Mouse (Mus musculus): ENCODE results near the gene Cdc37l1. TPM values are rescaled to one million over a fixed set of nuclear protein-coding genes. Genes with fewer than 3 reads are reported as not detected.

Gene Cdc37l1
- total and polyA plus RNA-seq, 3 experiments: 17.2 to 27.7 TPM; not detected in 1

- DNase-seq (ENCODE audit: low read depth, low spot score): peak; percentile 19
- H3K4me3 ChIP-seq (ENCODE audit: control insufficient read depth in 1 of 2, insufficient read depth in 1 of 2, low read depth in 2 of 2, low read length in 2 of 2): peak overlapping the region; percentile 69 to 96
- TF ChIP-seq ZKSCAN1 (IDR thresholded peaks at IDR 0.05; ENCODE audit: low read depth, low read length) (no peak), SIN3A (IDR thresholded peaks at IDR 0.05; ENCODE audit: low read length) (no peak), POLR2A (IDR thresholded peaks at IDR 0.05; ENCODE audit: control insufficient read depth in 1 of 2, insufficient read depth in 1 of 2, low read depth in 1 of 2, low read length in 2 of 2, poor library complexity in 1 of 2) (no peak), JUND (IDR thresholded peaks at IDR 0.05; ENCODE audit: low read depth, low read length) (no peak), CHD2 (IDR thresholded peaks at IDR 0.05; ENCODE audit: low read length) (no peak), GATA1 (IDR thresholded peaks at IDR 0.05; ENCODE audit: low read depth, low read length) (no peak), RCOR1 (IDR thresholded peaks at IDR 0.05; ENCODE audit: low read depth, low read length) (no peak), NELFE (IDR thresholded peaks at IDR 0.05; ENCODE audit: low read depth, low read length) (no peak), CTCF (IDR thresholded peaks at IDR 0.05 in 2 of 3, conservative IDR thresholded peaks at IDR 0.05 in 1 of 3; ENCODE audit: control insufficient read depth in 1 of 3, insufficient read depth in 1 of 3, low read depth in 2 of 3, low read length in 3 of 3, poor library complexity in 1 of 3, severe bottlenecking in 1 of 3) (no peak), MXI1 (IDR thresholded peaks at IDR 0.05; ENCODE audit: low read depth, low read length) (no peak), MAFK (IDR thresholded peaks at IDR 0.05; ENCODE audit: borderline replicate concordance, low read depth, low read length) (no peak), EP300 (IDR thresholded peaks at IDR 0.05; ENCODE audit: low read depth in 1 of 2, low read length in 2 of 2) (no peak), GABPA (IDR thresholded peaks at IDR 0.05; ENCODE audit: low read depth, low read length) (no peak), TCF12 (IDR thresholded peaks at IDR 0.05; ENCODE audit: low read depth, low read length) (no peak), ZMIZ1 (IDR thresholded peaks at IDR 0.05; ENCODE audit: low read depth, low read length) (no peak), TBP (IDR thresholded peaks at IDR 0.05; ENCODE audit: low read depth, low read length) (no peak), POLR2AphosphoS2 (IDR thresholded peaks at IDR 0.05; ENCODE audit: low read length) (no peak)
- peaks cover 4 to 17% of the 10 kb centered on the region in 2 experiments for H3K4me1 ChIP-seq (ENCODE audit: control insufficient read depth in 1 of 2, insufficient read depth in 2 of 2, low read length in 2 of 2)
- H3K9ac ChIP-seq (ENCODE audit: control insufficient read depth, low read depth, low read length, poor library complexity, severe bottlenecking): peak overlapping the region; percentile 85
- no peaks in the 10 kb centered on the region for H3K27me3 ChIP-seq (ENCODE audit: control insufficient read depth in 1 of 2, insufficient read depth in 2 of 2, low read length in 2 of 2)
- H3K27ac ChIP-seq (ENCODE audit: control insufficient read depth, low read depth, low read length): no peak overlapping the region
- H3K36me3 ChIP-seq (ENCODE audit: control insufficient read depth in 1 of 2, insufficient read depth in 2 of 2, low read length in 2 of 2): peaks cover 5 to 13% of the 10 kb centered on the region in 2 experiments
- H3K9me3 ChIP-seq (replicated peaks; ENCODE audit: insufficient read depth, low read length): no peaks in the 10 kb centered on the region
- H3K79me2 ChIP-seq (ENCODE audit: control insufficient read depth, insufficient read depth, low read length, poor library complexity): peaks cover 25% of the 10 kb centered on the region
Observed at GRCm38 (mm10) chr19:28991391-28991790, 1.2 kb downstream of the Cdc37l1 start.

GRCm38 (mm10) chr19:28994870-28995269 is 4.7 kb downstream of the Cdc37l1 start:
- no peak overlapping the region for H3K27ac ChIP-seq (ENCODE audit: control insufficient read depth, low read depth, low read length)
- H3K4me1 ChIP-seq (ENCODE audit: control insufficient read depth in 1 of 2, insufficient read depth in 2 of 2, low read length in 2 of 2): peaks cover 4 to 8% of the 10 kb centered on the region in 2 experiments; a peak in 2 of 4 replicates
- H3K79me2 ChIP-seq (ENCODE audit: control insufficient read depth, insufficient read depth, low read length, poor library complexity): peaks cover 26% of the 10 kb centered on the region
- H3K9me3 ChIP-seq (replicated peaks; ENCODE audit: insufficient read depth, low read length): no peaks in the 10 kb centered on the region
- H3K9ac ChIP-seq (ENCODE audit: control insufficient read depth, low read depth, low read length, poor library complexity, severe bottlenecking): no peak overlapping the region
- H3K36me3 ChIP-seq (ENCODE audit: control insufficient read depth in 1 of 2, insufficient read depth in 2 of 2, low read length in 2 of 2): peaks cover 9 to 11% of the 10 kb centered on the region in 2 experiments
- no peak overlapping the region for H3K4me3 ChIP-seq (ENCODE audit: control insufficient read depth in 1 of 2, insufficient read depth in 1 of 2, low read depth in 2 of 2, low read length in 2 of 2)
- no peaks in the 10 kb centered on the region for H3K27me3 ChIP-seq (ENCODE audit: control insufficient read depth in 1 of 2, insufficient read depth in 2 of 2, low read length in 2 of 2)
- TF ChIP-seq ZMIZ1 (IDR thresholded peaks at IDR 0.05; ENCODE audit: low read depth, low read length): no peak
- TF ChIP-seq SIN3A (IDR thresholded peaks at IDR 0.05; ENCODE audit: low read length): no peak
- no peak for TF ChIP-seq POLR2A (IDR thresholded peaks at IDR 0.05; ENCODE audit: control insufficient read depth in 1 of 2, insufficient read depth in 1 of 2, low read depth in 1 of 2, low read length in 2 of 2, poor library complexity in 1 of 2)
- no peak for TF ChIP-seq HCFC1 (IDR thresholded peaks at IDR 0.05; ENCODE audit: low read depth, low read length)
- TF ChIP-seq UBTF (IDR thresholded peaks at IDR 0.05; ENCODE audit: borderline replicate concordance, insufficient read depth, low read depth, low read length): no peak
- no peak for TF ChIP-seq BHLHE40 (IDR thresholded peaks at IDR 0.05; ENCODE audit: borderline replicate concordance, low read depth, low read length)
- no peak for TF ChIP-seq MAX (IDR thresholded peaks at IDR 0.05; ENCODE audit: low read length)
- no peak for TF ChIP-seq MAZ (IDR thresholded peaks at IDR 0.05; ENCODE audit: low read depth, low read length)
- no peak for TF ChIP-seq ELF1 (IDR thresholded peaks at IDR 0.05; ENCODE audit: low read depth, low read length)
- no peak for TF ChIP-seq JUND (IDR thresholded peaks at IDR 0.05; ENCODE audit: low read depth, low read length)
- TF ChIP-seq GABPA (IDR thresholded peaks at IDR 0.05; ENCODE audit: low read depth, low read length): no peak
- no peak for DNase-seq (ENCODE audit: low read depth, low spot score)
